Mouse (Mus musculus): Measurements from ENCODE around the gene Prl2c3. TPM values are rescaled to one million over a fixed set of nuclear protein-coding genes. Genes with fewer than 3 reads are reported as not detected.
"Not testable (repeated sequence)": the region's sequence is repeated elsewhere in the genome, so short reads cannot be mapped to it uniquely, and the experiment has no call there.

The Prl2c3 gene
- not detected for total RNA-seq (2022)

GRCm38 (mm10) chr13:12799979-12800378 is at the start of gene Prl2c3:
Gene Prl2c3, minus strand, starts transcription at chr13:12800079.
- DNase-seq (ENCODE audit: low spot score): not testable (repeated sequence)

- not testable (repeated sequence) for DNase-seq (ENCODE audit: low spot score)
Observed at GRCm38 (mm10) chr13:12848254-12848653, 48.4 kb upstream of the Prl2c3 start.

DNA sequence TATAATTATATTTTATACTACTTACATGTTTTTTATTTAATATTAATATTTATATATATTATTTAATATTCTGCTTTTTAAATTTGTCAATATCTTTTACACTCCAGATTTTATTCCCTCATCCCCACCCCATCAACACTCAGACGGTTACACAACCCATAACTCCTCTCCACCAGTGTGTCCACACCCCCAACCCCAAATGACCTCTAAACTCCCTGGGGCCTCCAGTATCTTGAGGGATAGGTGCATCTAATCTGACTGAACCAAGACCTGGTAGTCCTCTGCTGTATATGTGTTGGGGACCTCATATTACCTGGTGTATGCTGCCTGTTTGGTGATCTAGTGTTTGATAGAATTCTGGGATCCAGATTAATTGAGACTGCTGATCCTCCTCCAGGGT is 44.8 kb upstream of the Prl2c3 start:
- DNase-seq (ENCODE audit: low spot score): not testable (repeated sequence)

DNA sequence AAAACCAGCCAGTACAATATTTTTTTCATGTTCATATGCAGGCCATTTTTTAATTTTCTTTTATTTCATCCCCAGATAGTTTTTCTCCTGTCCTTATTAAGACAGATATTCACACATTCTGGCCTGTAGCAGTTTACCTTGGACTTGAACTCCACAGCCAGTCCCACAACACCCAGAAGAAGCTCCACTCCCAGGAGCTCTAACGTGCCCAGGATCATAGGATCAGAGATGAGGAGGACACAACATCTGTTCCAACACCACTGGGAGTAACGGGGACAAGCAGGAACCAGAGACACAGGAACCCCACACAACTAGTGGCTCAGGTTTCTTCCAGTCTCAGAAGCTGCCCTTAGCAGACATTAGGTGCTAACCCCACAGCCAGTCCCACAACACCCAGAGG is 37.7 kb upstream of the Prl2c3 start:
- DNase-seq (ENCODE audit: low spot score): not testable (repeated sequence)

GRCm38 (mm10) chr13:12831769-12832168 is 31.9 kb upstream of the Prl2c3 start:
- no peak for DNase-seq (ENCODE audit: low spot score)

DNA sequence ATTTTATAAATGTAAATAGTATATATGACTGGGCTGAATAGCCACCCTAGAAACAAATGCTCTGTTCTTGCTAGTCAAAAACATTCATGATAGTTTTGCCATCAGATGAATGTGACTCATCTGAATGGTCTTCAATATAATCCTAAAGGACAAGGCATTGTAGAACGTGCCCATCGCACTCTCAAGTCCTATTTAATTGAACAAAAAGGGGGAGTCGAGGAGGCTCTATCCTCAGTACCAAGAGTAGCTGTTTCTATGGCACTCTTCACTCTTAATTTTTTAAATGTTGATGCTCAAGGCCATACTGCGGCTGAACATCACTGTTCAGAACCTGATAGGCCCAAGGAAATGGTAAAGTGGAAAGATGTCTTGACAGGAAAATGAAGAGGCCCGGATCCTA is 29.2 kb upstream of the Prl2c3 start:
- no peak for DNase-seq (ENCODE audit: low spot score)

DNA sequence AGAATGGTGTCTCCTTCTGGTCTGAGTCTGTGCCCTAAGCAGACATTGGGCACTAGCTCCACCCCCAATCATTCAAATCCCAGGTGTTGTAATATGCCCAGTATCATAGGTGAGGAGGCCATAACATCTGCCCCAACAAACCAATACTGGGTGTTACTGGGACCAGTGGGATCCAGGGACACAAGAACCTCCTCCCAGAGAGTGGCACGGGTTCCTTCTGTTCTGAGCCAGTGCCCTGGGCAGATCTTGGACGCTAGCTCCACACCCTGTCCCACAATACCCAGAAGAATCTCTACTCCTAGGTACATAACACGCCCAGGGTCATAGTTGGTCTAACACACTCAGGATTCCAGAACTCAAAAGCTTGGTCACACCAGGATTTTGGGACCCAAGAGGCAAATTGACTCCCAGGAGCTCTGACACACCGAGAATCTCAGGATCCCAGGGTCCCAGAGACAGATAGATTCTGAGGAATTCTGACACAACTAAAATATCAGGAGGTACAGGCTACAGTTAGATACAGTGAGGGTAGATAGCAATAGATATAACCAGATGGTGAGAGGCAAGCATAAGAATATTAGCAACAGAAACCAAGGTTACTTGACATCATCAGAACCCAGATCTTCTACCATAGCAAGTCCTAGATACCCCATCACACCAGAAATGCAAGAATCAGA is 24.8 kb upstream of the Prl2c3 start:
- DNase-seq (ENCODE audit: low spot score): not testable (repeated sequence)

DNA sequence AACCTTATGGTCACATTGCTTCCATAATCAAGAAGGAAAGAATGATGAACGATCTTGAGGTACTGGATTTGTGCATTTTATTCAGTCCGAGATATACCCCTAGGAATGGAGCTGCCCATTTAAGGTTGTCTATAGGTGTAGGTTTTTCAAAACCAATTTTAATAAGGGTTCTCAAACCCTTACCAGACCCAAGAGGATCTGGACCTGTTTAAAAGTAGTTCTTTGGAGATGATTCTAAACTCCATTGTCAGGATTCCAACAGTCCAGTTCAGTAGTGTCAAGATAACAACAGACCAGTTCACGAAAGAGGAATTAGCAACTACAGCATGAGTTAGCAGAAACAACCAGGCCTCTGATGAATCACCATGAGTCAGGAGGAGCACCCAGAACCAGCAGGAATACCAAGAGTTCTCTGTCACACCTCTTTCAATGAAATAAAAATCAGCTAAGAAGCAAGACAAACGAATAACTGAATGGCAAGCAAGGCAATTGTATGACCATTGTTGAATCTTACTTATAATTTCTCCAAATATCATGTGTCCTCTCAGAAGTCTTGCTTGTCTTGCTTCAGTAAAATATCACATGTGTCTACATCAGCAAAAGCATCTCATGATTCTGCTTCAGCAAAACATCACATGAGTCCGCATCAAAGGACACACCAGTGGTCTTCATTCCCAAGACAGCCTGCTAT is 14.0 kb upstream of the Prl2c3 start:
- not testable (repeated sequence) for DNase-seq (ENCODE audit: low spot score)

- no peak for DNase-seq (ENCODE audit: low spot score)
Observed at GRCm38 (mm10) chr13:12809591-12809990, 9.7 kb upstream of the Prl2c3 start.

- not testable (repeated sequence) for DNase-seq (ENCODE audit: low spot score)
Observed at GRCm38 (mm10) chr13:12808793-12809512, 9.1 kb upstream of the Prl2c3 start.

GRCm38 (mm10) chr13:12806496-12806895 is 6.6 kb upstream of the Prl2c3 start:
- DNase-seq (ENCODE audit: low spot score): not testable (repeated sequence)

DNA sequence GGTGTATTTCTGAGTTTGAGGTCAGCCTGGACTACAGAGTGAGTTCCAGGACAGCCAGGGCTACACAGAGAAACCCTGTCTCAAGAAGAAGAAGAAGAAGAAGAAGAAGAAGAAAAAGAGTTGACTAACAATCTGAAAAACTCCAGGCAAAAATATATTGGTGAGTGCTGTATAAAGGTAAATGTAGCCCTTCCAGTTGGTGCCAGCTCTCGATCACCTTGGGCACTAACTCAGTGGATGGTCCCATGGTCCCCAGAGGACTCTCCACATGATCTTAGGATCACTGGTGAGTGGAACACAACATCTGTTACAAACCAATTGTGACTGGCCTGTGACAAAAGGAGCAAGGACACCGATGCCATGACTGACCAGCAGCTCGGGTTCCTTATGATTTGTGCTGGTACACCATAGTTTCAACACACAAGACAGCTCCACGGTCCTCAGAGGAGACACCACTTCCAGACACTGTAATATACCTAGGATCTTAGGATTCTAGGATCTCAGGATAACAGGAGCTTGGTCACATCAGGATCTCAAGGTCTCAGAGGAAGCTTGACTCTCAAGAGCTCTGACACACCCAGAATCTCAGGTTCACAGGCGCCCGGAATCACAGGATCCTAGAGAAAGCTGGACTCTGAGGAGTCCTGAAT is 30.3 kb downstream of the Prl2c3 start:
- DNase-seq (ENCODE audit: low spot score): not testable (repeated sequence)

Other genes with a start within 250 kb of the Prl2c3 start
- gene Ero1lb, start 234.2 kb downstream of the Prl2c3 start, total RNA-seq (2022): 1 to 10 TPM; 1.6 to 2.7 (median 2.4) TPM
- not detected for gene Prl2c2, start 205.3 kb upstream of the Prl2c3 start, total RNA-seq (2022)